Mouse (Mus musculus) inflammation-experienced regulatory T-cells (primary cell): Measurements from ENCODE around the gene Rfx8. TPM values are rescaled to one million over a fixed set of nuclear protein-coding genes. Genes with fewer than 3 reads are reported as not detected.

Experiments used
- polyA plus RNA-seq, 2 experiments: library from polyadenylated mRNA; unstranded; fragments of 100-300 nt; shearing (Covaris generic); gene quantifications; one replicate each; pipeline ENCODE4 v1.2.1; 2017

Rfx8 gene
- under 1 TPM in 1 of 2 experiments, not detected in 1; 0.10 TPM for polyA plus RNA-seq

DNA sequence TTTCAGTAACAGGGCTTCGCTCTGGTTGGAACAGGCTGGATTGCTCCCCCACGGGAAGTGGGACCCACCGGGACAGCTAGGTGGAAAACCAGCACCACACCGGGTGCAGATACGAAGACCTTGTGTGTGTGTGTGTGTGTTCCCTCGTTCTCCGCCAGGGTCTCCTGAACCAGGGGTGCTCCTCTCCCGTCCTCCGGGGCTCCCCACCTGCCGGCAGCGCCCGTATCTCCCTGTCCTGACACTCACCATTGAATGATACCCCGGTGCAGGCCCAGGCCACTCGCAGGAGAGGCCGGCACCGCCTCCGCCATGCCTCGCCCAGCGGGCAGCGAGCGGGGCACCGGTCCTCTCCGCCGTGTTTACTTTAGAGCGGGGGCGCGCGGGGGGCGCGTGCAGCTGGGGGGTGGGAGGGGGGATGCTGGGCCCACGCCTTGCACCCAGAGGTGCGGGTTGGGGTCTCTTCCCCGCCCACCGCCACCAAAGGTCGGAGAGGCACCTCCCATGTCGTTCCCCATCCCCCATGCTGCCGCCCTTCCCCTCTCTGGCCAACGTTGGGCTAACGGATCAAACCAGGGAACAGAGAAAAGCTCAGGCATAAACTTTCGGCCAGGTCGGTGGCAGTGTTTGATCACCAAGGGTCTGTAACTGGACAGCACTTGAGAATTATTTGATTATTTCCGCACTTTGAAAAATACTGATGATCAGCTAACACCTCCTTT is at the start of gene Rfx8:
Rfx8 (minus strand) TSS at position 366 of the 719 bp plus-strand sequence.

DNA sequence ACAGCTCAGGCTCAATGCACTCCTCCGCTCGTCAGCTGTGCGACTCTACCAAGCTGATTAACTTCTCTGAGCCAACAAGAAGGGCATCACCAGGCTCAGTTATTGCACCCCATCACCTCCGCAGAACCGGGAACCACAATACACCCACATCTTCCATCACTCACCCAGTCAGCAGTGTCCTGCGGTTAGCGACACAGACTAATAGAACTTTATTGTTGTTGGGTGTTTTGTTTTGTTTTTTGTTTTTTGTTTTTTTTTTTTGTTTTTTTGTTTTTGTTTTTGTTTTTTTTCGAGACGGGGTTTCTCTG is 69.6 kb downstream of the Rfx8 start, which contains the start of gene Creg2:
Creg2 (minus strand) TSS at position 234 of the 308 bp plus-strand sequence.

Other genes with a start within 250 kb of the Rfx8 start
- gene Tbc1d8, start 242.2 kb downstream of the Rfx8 start, polyA plus RNA-seq: 1 to 10 TPM; 1.5 to 2.0 TPM
- 10 to 100 TPM; 33.0 to 43.4 TPM for gene Cnot11, start 186.0 kb downstream of the Rfx8 start, polyA plus RNA-seq
- 10 to 100 TPM; 39.2 to 56.0 TPM for gene Rnf149, start 143.6 kb downstream of the Rfx8 start, polyA plus RNA-seq
- gene Creg2, start 69.5 kb downstream of the Rfx8 start, polyA plus RNA-seq: under 1 TPM in 1 of 2 experiments, not detected in 1; 0.22 TPM
- not detected for gene Gm3646, start 84.3 kb upstream of the Rfx8 start, polyA plus RNA-seq
- 10 to 100 TPM; 47.8 to 49.6 TPM for gene Map4k4, start 179.9 kb upstream of the Rfx8 start, polyA plus RNA-seq